In the genomic region with DNA sequence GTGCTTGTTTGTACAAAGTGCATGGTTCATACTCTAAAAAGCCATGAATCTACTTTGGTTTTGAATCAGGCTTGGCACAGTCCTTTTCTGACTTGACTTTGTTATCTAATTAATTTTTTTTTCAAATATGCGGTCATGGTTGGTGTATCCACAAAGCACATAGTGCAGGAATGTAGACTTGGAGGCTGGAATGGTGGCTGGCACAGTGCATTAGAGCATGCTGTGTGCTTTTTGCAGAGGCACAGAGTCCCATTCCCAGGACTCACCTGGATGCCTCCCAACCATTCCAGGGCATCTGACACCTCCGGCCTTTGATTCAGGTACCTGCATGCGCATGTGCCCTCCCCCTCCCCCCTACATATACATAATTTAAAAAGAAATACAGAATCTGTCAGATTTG, we compare ENCODE assay signal across 25 mouse cellular contexts. TPM values are rescaled to one million over a fixed set of nuclear protein-coding genes. Genes with fewer than 3 reads are reported as not detected.
A peak's percentile ranks its signal among the peaks of the same experiment; 100 is the strongest.
DNase-seq lines count a peak whose midpoint lies in the region; ATAC-seq and TF ChIP-seq lines count a peak whose summit lies in the region.
"Had no signal": no experiment of that assay in that cellular context is flagged by ENCODE, and none has a peak within 500 bp of the region (broad histone marks: within the 10 kb centered on the region; RNA-seq: fewer than 3 reads in every experiment).

No protein-coding gene starts in this region.

- 75% methylated on average over 3 of the region's 3 CpGs for WGBS in heart, embryonic 15.5 days
- 67% methylated on average over 3 of the region's 3 CpGs for WGBS in liver, adult 2 months
- 82% methylated on average over 3 of the region's 3 CpGs for WGBS in liver, embryonic 12.5 days (ENCODE audit: insufficient replicate concordance)
- 69% methylated on average over 3 of the region's 3 CpGs for WGBS in stomach, postnatal 0 days

- H3K79me2 ChIP-seq in liver, adult 2 months (ENCODE audit: control insufficient read depth, insufficient read depth, low read length): no peaks in the 10 kb centered on the region

- H3K9me3 ChIP-seq in heart, embryonic 15.5 days (replicated peaks): no peaks in the 10 kb centered on the region
- H3K9me3 ChIP-seq in liver, embryonic 12.5 days (replicated peaks): no peaks in the 10 kb centered on the region
- H3K9me3 ChIP-seq in stomach, postnatal 0 days (ENCODE audit: control insufficient read depth, low read length): no peaks in the 10 kb centered on the region
- H3K9me3 ChIP-seq: embryonic facial prominence, embryonic 10.5 days; forebrain, embryonic 10.5 days; hindbrain, embryonic 12.5 days had no signal

- no peaks in the 10 kb centered on the region for H3K36me3 ChIP-seq in heart, embryonic 15.5 days
- no peaks in the 10 kb centered on the region for H3K36me3 ChIP-seq in liver, adult 2 months (ENCODE audit: control insufficient read depth, insufficient read depth, low read length)
- no peaks in the 10 kb centered on the region for H3K36me3 ChIP-seq in liver, embryonic 12.5 days
- H3K36me3 ChIP-seq in stomach, postnatal 0 days (ENCODE audit: control insufficient read depth, insufficient read depth, low read length): no peaks in the 10 kb centered on the region
- H3K36me3 ChIP-seq: embryonic facial prominence, embryonic 10.5 days; forebrain, embryonic 10.5 days; hindbrain, embryonic 12.5 days had no signal

- no peak for TF ChIP-seq CTCF in liver, adult 2 months (IDR thresholded peaks at IDR 0.05; ENCODE audit: low read depth, low read length)
- no peak for TF ChIP-seq CTCF in stomach, postnatal 0 days (IDR thresholded peaks at IDR 0.05; ENCODE audit: low read depth)

- H3K4me3 ChIP-seq in heart, embryonic 15.5 days: no peak overlapping the region
- H3K4me3 ChIP-seq in liver, adult 2 months (ENCODE audit: insufficient read depth, low read depth, low read length): no peak overlapping the region
- H3K4me3 ChIP-seq in liver, embryonic 12.5 days: no peak overlapping the region
- no peak overlapping the region for H3K4me3 ChIP-seq in stomach, postnatal 0 days (ENCODE audit: low read depth, low read length)
- H3K4me3 ChIP-seq: embryonic facial prominence, embryonic 10.5 days; erythroblast, embryonic 14.5 days; forebrain, embryonic 10.5 days; gastrocnemius, adult 2 months; hindbrain, embryonic 12.5 days had no signal

- 0 out of 2 replicates have a peak overlapping the region, but pooled peaks have one; percentile 11 for H3K27ac ChIP-seq in heart, embryonic 15.5 days
- no peak overlapping the region for H3K27ac ChIP-seq in liver, adult 2 months (replicated peaks; ENCODE audit: insufficient read depth, low read depth, low read length)
- H3K27ac ChIP-seq in liver, embryonic 12.5 days: no peak overlapping the region
- no peak overlapping the region for H3K27ac ChIP-seq in stomach, postnatal 0 days (replicated peaks)
- H3K27ac ChIP-seq: embryonic facial prominence, embryonic 10.5 days; forebrain, embryonic 10.5 days; gastrocnemius, adult 2 months; hindbrain, embryonic 12.5 days had no signal

- peaks cover 10% of the 10 kb centered on the region for H3K4me1 ChIP-seq in heart, embryonic 15.5 days (replicated peaks)
- H3K4me1 ChIP-seq in liver, adult 2 months (ENCODE audit: control insufficient read depth, insufficient read depth, low read length): no peaks in the 10 kb centered on the region; the same call in 1 of the 2 replicates
- H3K4me1 ChIP-seq in liver, embryonic 12.5 days: peaks cover 26% of the 10 kb centered on the region
- H3K4me1 ChIP-seq in stomach, postnatal 0 days (replicated peaks; ENCODE audit: control insufficient read depth, insufficient read depth): no peaks in the 10 kb centered on the region
- H3K4me1 ChIP-seq: embryonic facial prominence, embryonic 10.5 days; forebrain, embryonic 10.5 days; hindbrain, embryonic 12.5 days had no signal

- TF ChIP-seq EP300 in stomach, postnatal 0 days (optimal IDR thresholded peaks at IDR 0.05): no peak

- ATAC-seq in heart, embryonic 15.5 days (replicated peaks; ENCODE audit: insufficient number of reproducible peaks, insufficient read depth, low FRiP score, low read depth): no peak
- no peak for ATAC-seq in liver, embryonic 12.5 days
- ATAC-seq in stomach, postnatal 0 days (ENCODE audit: low FRiP score, low TSS enrichment): peak; percentile 73
- ATAC-seq: activated CD4-positive, CD25-positive, alpha-beta regulatory T cell, adult 4 months; forebrain, embryonic 14.5 days; hindbrain, embryonic 16.5 days; inflammation-experienced regulatory T-cells, adult 6 months; Patski had no signal

- intact Hi-C loops in heart, postnatal 36 days (cut with DNase I): no loop called here

- no peak overlapping the region for H3K4me2 ChIP-seq in heart, embryonic 15.5 days
- H3K4me2 ChIP-seq in liver, embryonic 12.5 days: no peak overlapping the region
- no peak overlapping the region for H3K4me2 ChIP-seq in stomach, postnatal 0 days (replicated peaks; ENCODE audit: low read depth)
- H3K4me2 ChIP-seq: heart, embryonic 11.5 days; hindbrain, embryonic 12.5 days had no signal

- no peak for TF ChIP-seq POLR2A in liver, adult 2 months (IDR thresholded peaks at IDR 0.05; ENCODE audit: extremely low read depth, insufficient read depth, low read length)

- H3K27me3 ChIP-seq in heart, embryonic 15.5 days: no peaks in the 10 kb centered on the region
- H3K27me3 ChIP-seq in liver, adult 2 months (ENCODE audit: control insufficient read depth, insufficient read depth, low read length): no peaks in the 10 kb centered on the region
- no peaks in the 10 kb centered on the region for H3K27me3 ChIP-seq in liver, embryonic 12.5 days (replicated peaks)
- H3K27me3 ChIP-seq in stomach, postnatal 0 days (ENCODE audit: control insufficient read depth, insufficient read depth, low read length): no peaks in the 10 kb centered on the region
- H3K27me3 ChIP-seq: CH12.LX; hindbrain, embryonic 12.5 days had no signal

- H3K9ac ChIP-seq in heart, embryonic 15.5 days: no peak overlapping the region
- H3K9ac ChIP-seq in liver, adult 2 months (ENCODE audit: low read depth, low read length): no peak overlapping the region
- no peak overlapping the region for H3K9ac ChIP-seq in liver, embryonic 12.5 days
- H3K9ac ChIP-seq in stomach, postnatal 0 days (ENCODE audit: low read length): no peak overlapping the region
- H3K9ac ChIP-seq: hindbrain, embryonic 12.5 days had no signal

- DNase-seq in heart, postnatal 36 days: no peak
- peak; percentile 12 for DNase-seq in kidney, adult 9 months
- no peak for DNase-seq in kidney, adult 18-20 months
- peak; percentile 41 for DNase-seq in liver, adult 2 months (ENCODE audit: extremely low read depth, low read depth, low spot score)
- DNase-seq in stomach, postnatal 0 days (ENCODE audit: low spot score): no peak
- DNase-seq in thymus, postnatal 4 days: no peak
- DNase-seq: adrenal gland, postnatal 25 days; cerebellum, adult 2 months; cerebellum, postnatal 10 days; gastrocnemius, adult 2 months; gastrocnemius, postnatal 25 days; heart, postnatal 4 days had no signal

RNA-seq across cellular contexts. Expression of a gene that starts 20.3 kb away (rescaled TPM):
- polyA plus RNA-seq in heart, embryonic 15.5 days (2015; fragmentation: Nextera tagmentation; extraction: Ambion mirVana): 9.9 and 10.7 TPM in 2 replicates
- 10 to 100 TPM; 39.6 to 45.0 TPM for total RNA-seq in heart, postnatal 36 days (2021)
- 54.2 and 58.0 TPM in 2 replicates for total RNA-seq in liver, adult 2 months (2014; rRNA removed)
- polyA plus RNA-seq in liver, adult 2 months (2012; rRNA removed): 9.4 and 12.4 TPM in 2 replicates
- 6.5 and 7.8 TPM in 2 replicates for polyA plus RNA-seq in liver, embryonic 12.5 days (2016; fragmentation: Nextera tagmentation; extraction: Ambion mirVana)
- 3.1 and 3.3 TPM in 2 replicates for polyA plus RNA-seq in stomach, postnatal 0 days (2015; fragmentation: Nextera tagmentation; extraction: Ambion mirVana)

Comparison
In these comparisons a context has a peak if more than half of its experiments do, and no peak if none do; other contexts are left out.
1. DNase-seq: peak in kidney, adult 9 months (single experiment) and liver, adult 2 months (single experiment); none in heart, postnatal 36 days (0 of 2), kidney, adult 18-20 months (single experiment), stomach, postnatal 0 days (single experiment) and thymus, postnatal 4 days (single experiment).